Mouse (Mus musculus) kidney, embryonic 14.5 days (tissue): ENCODE data around the gene Plppr1. TPM values are rescaled to one million over a fixed set of nuclear protein-coding genes. Genes with fewer than 3 reads are reported as not detected.

Source experiments
- ATAC-seq: fragments of 200-750 bp; cut with Nextera tagmentation; 2 replicates; pipeline ENCODE4 v1.8.0; 2017; ENCODE audit warnings: moderate number of reproducible peaks, mild to moderate bottlenecking, moderate TSS enrichment, moderate library complexity; ENCODE audit not compliant: low FRiP score, low TSS enrichment
- H3K27ac ChIP-seq: fragments of 300-500 bp; sonication (generic); 2 replicates; pipeline ENCODE4 v1.5.1; 2014; ENCODE audit warnings: low read depth, mild to moderate bottlenecking, low read length, moderate library complexity, mixed read lengths
- H3K27me3 ChIP-seq: fragments of 300-500 bp; sonication (generic); 2 replicates; pipeline ENCODE4 v1.6.1; 2014; ENCODE audit warnings: mild to moderate bottlenecking, low read length; ENCODE audit not compliant: control insufficient read depth, insufficient read depth
- H3K36me3 ChIP-seq: fragments of 300-500 bp; sonication (generic); 2 replicates; pipeline ENCODE4 v1.6.1; 2014; ENCODE audit warnings: low read length, mixed read lengths; ENCODE audit not compliant: control insufficient read depth, insufficient read depth
- H3K4me1 ChIP-seq: fragments of 300-500 bp; sonication (generic); 2 replicates; pipeline ENCODE4 v1.6.1; 2014; ENCODE audit warnings: low read length, mixed read lengths; ENCODE audit not compliant: control insufficient read depth, insufficient read depth
- H3K4me2 ChIP-seq: fragments of 300-500 bp; sonication (generic); replicated peaks from 2 replicates; pipeline ENCODE4 v1.6.1; 2014; ENCODE audit warnings: low read depth, mild to moderate bottlenecking, low read length
- H3K4me3 ChIP-seq: fragments of 300-500 bp; sonication (generic); 2 replicates; pipeline ENCODE4 v1.5.1; 2014; ENCODE audit warnings: mild to moderate bottlenecking, low read length
- H3K9ac ChIP-seq: fragments of 300-500 bp; sonication (generic); 2 replicates; pipeline ENCODE4 v1.6.1; 2014; ENCODE audit warnings: low read depth, mild to moderate bottlenecking, low read length, moderate library complexity
- H3K9me3 ChIP-seq: fragments of 300-500 bp; sonication (generic); 2 replicates; pipeline ENCODE4 v1.6.1; 2016; ENCODE audit warnings: low read length; ENCODE audit not compliant: control insufficient read depth
- WGBS: fragments of 180-500 bp; shearing (Covaris S2); extraction: QIAGEN DNeasy Blood & Tissue Kit; methylation state at CpG from one replicate; pipeline ENCODE4 v1.1.7; 2014; 5-methylcytosine and 5-hydroxymethylcytosine counted together
- polyA plus RNA-seq: library from polyadenylated mRNA; unstranded; fragments of >200 nt; fragmentation: Nextera tagmentation; extraction: Ambion mirVana; gene quantifications from 2 replicates; pipeline ENCODE4 v1.2.1, GENCODE M21; 2014

Gene Plppr1
- polyA plus RNA-seq, result 3.1 and 4.5 TPM in 2 replicates

DNA sequence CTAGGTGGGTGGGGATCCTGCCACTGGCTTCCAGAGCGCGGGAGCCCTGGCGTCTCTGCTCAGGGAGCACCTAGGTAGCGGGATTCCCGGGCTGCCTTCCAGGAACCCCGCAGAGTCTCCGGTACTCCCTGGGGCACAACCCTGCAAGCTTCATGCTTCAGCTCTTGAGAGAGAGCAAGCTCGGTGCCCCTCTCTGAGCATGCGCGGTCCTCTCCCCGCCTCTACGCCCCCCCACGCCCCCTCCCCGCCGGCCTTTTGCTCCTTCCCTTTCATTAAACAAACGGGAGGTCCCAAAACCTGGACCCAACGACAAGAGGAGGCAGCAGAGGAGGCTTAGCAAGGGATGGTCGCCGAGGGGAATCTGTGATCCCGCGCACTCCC lies at the start of gene Plppr1:
Gene Plppr1, plus strand, starts transcription at position 253 of the 381 bp plus-strand sequence.
- no peaks in the 10 kb centered on the region for H3K4me1 ChIP-seq
- peak; percentile 90 for ATAC-seq
- peaks cover 13% of the 10 kb centered on the region; the same call in 1 of the 2 replicates for H3K27me3 ChIP-seq
- no peaks in the 10 kb centered on the region for H3K9me3 ChIP-seq
- under 1% methylated on average over 18 of the region's 21 CpGs for WGBS
- peak within 1 kb of the TSS; percentile 50 for H3K9ac ChIP-seq
- H3K4me3 ChIP-seq, result peak within 1 kb of the TSS; percentile 64
- no peaks in the 10 kb centered on the region for H3K36me3 ChIP-seq
- H3K27ac ChIP-seq, result no peak within 1 kb of the TSS
- H3K4me2 ChIP-seq, result peak within 1 kb of the TSS; percentile 95

- no peaks in the 10 kb centered on the region for H3K27me3 ChIP-seq
- no peaks in the 10 kb centered on the region for H3K36me3 ChIP-seq
- H3K9ac ChIP-seq, result no peak overlapping the region
- no peak overlapping the region for H3K27ac ChIP-seq
- no peaks in the 10 kb centered on the region for H3K9me3 ChIP-seq
- no peak overlapping the region for H3K4me2 ChIP-seq
- ATAC-seq, result no peak
- H3K4me3 ChIP-seq, result no peak overlapping the region
- H3K4me1 ChIP-seq, result no peaks in the 10 kb centered on the region
These were observed 42.4 kb upstream of the Plppr1 start for GRCm38 (mm10) chr4:49016701-49017100.

DNA sequence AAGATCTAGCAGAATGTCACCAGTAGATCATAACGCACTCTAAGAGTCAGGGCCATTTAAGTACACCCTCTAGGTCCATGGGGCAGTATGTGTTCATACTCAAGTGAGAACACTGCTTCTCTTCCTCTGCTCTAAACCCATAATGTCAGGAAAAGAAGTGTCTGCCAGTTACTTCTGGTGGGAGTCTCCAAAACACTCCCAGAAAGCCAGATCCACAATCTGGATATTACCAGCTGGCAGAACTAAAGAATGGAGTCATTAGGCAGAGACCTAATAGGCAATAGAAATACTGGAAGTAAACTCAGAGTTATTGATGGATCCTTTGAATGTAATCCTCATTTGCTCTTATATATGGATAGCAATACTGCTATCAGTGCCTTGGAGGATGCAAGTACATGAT lies 35.9 kb upstream of the Plppr1 start:
- Histone ChIP-seq H3K9ac (no peak overlapping the region), H3K9me3 (no peaks in the 10 kb centered on the region), H3K36me3 (no peaks in the 10 kb centered on the region), H3K4me3 (no peak overlapping the region), H3K27me3 (no peaks in the 10 kb centered on the region), H3K4me1 (no peaks in the 10 kb centered on the region), H3K4me2 (no peak overlapping the region), H3K27ac (no peak overlapping the region)
- no peak for ATAC-seq
- WGBS, result 85% methylated on average over 1 of the region's 1 CpGs

- 59% methylated on average over 4 of the region's 4 CpGs for WGBS
- Histone ChIP-seq H3K9ac (no peak overlapping the region), H3K4me2 (no peak overlapping the region), H3K36me3 (no peaks in the 10 kb centered on the region), H3K27ac (no peak overlapping the region), H3K4me1 (no peaks in the 10 kb centered on the region), H3K9me3 (no peaks in the 10 kb centered on the region), H3K27me3 (no peaks in the 10 kb centered on the region), H3K4me3 (no peak overlapping the region)
- no peak for ATAC-seq
These were observed 20.8 kb upstream of the Plppr1 start for GRCm38 (mm10) chr4:49038311-49038710.

GRCm38 (mm10) chr4:49039854-49040253 lies 19.2 kb upstream of the Plppr1 start:
- H3K27ac ChIP-seq, result no peak overlapping the region
- H3K4me1 ChIP-seq, result no peaks in the 10 kb centered on the region
- H3K36me3 ChIP-seq, result no peaks in the 10 kb centered on the region
- no peak for ATAC-seq
- no peak overlapping the region for H3K4me2 ChIP-seq
- no peak overlapping the region for H3K9ac ChIP-seq
- WGBS, result 86% methylated on average over 3 of the region's 3 CpGs
- no peaks in the 10 kb centered on the region for H3K27me3 ChIP-seq
- H3K9me3 ChIP-seq, result no peaks in the 10 kb centered on the region
- no peak overlapping the region for H3K4me3 ChIP-seq

DNA sequence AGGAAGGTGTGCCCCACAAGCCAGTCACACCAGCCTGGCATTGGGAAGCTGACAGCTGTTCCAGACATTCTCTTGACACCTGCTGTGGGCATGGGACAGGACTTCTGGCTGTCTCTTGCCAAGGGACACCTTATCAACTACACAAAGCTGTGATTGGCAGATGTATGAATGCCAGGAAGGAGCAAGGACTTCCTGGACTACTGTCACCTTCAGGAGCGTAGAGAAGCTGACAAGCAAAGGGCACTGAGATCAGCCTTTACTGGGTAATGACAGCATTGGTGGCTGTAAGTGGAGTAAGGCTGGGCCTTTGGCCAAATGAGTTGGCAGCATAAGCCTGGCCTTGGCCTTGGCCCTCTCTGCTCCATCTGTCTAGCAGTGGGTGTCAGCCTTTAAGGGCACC lies 17.4 kb upstream of the Plppr1 start:
- WGBS, result 73% methylated on average over 1 of the region's 1 CpGs
- Histone ChIP-seq H3K4me3 (no peak overlapping the region), H3K9ac (no peak overlapping the region), H3K36me3 (no peaks in the 10 kb centered on the region), H3K27me3 (no peaks in the 10 kb centered on the region), H3K9me3 (no peaks in the 10 kb centered on the region), H3K4me1 (no peaks in the 10 kb centered on the region), H3K4me2 (no peak overlapping the region), H3K27ac (no peak overlapping the region)
- ATAC-seq, result no peak

DNA sequence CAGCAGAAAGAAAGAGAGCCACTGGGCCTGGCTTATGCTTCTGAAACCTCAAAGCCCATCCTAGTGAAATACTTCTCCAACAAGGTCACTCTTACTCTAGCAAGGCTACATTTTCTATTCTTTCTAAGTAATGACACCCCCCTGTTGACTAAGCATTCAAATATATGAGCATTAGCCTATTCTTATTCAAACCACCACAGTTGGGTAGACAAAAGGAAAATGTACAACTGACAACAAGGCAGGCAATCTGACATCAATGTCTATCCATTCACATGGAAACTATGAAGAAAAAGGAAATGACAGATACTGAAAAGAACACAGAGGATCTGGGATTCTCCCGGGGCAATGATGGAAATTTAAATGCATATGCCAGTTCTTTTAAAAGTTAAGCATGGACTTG lies 8.4 kb upstream of the Plppr1 start:
- H3K4me1 ChIP-seq, result no peaks in the 10 kb centered on the region
- no peaks in the 10 kb centered on the region for H3K27me3 ChIP-seq
- H3K4me3 ChIP-seq, result no peak overlapping the region
- no peak overlapping the region for H3K9ac ChIP-seq
- no peak overlapping the region for H3K27ac ChIP-seq
- ATAC-seq, result no peak
- 85% methylated on average over 1 of the region's 1 CpGs for WGBS
- H3K36me3 ChIP-seq, result no peaks in the 10 kb centered on the region
- H3K4me2 ChIP-seq, result no peak overlapping the region
- H3K9me3 ChIP-seq, result no peaks in the 10 kb centered on the region

- H3K4me2 ChIP-seq, result peak overlapping the region; percentile 95; the same call in 1 of the 2 replicates
- 0 out of 2 replicates have a peak overlapping the region, but pooled peaks have one; percentile 64 for H3K4me3 ChIP-seq
- peaks cover 13% of the 10 kb centered on the region; the same call in 1 of the 2 replicates for H3K27me3 ChIP-seq
- no peaks in the 10 kb centered on the region for H3K4me1 ChIP-seq
- H3K9me3 ChIP-seq, result no peaks in the 10 kb centered on the region
- no peak overlapping the region for H3K9ac ChIP-seq
- ATAC-seq, result no peak
- WGBS, result 28% methylated on average over 2 of the region's 2 CpGs
- H3K27ac ChIP-seq, result no peak overlapping the region
- no peaks in the 10 kb centered on the region for H3K36me3 ChIP-seq
These were observed 1.2 kb upstream of the Plppr1 start for GRCm38 (mm10) chr4:49057916-49058315.

- Histone ChIP-seq H3K27ac (no peak overlapping the region), H3K36me3 (no peaks in the 10 kb centered on the region), H3K9me3 (no peaks in the 10 kb centered on the region), H3K27me3 (peaks cover 13% of the 10 kb centered on the region; the same call in 1 of the 2 replicates), H3K4me3 (peak overlapping the region; percentile 64), H3K4me2 (peak overlapping the region; percentile 95), H3K4me1 (no peaks in the 10 kb centered on the region), H3K9ac (peak overlapping the region; percentile 50)
- peak; percentile 41; the same call in 1 of the 2 replicates for ATAC-seq
- WGBS, result 1% methylated on average over 7 of the region's 7 CpGs
These were observed 516 bp upstream of the Plppr1 start for GRCm38 (mm10) chr4:49058557-49058956.
